Comparison of ENCODE assay signal across 12 mouse cellular contexts in genomic region chr6:138583314-138583713, GRCm38 (mm10). TPM values are rescaled to one million over a fixed set of nuclear protein-coding genes. Genes with fewer than 3 reads are reported as not detected.
DNase-seq lines count a peak whose midpoint lies in the region.
"Had no signal": no experiment of that assay in that cellular context is flagged by ENCODE, and none has a peak within 500 bp of the region (broad histone marks: within the 10 kb centered on the region; RNA-seq: fewer than 3 reads in every experiment).

No protein-coding gene starts in this region.

- DNase-seq in adrenal gland, postnatal 10 days = peak; percentile 25
- no peak for DNase-seq in adrenal gland, adult 2 months
- DNase-seq in kidney, adult 9 months = peak; percentile 6
- no peak for DNase-seq in kidney, adult 8-10 months
- peak; percentile 19 for DNase-seq in R1 (ENCODE audit: low read depth, low spot score)
- DNase-seq in kidney, postnatal 4 days = peak; percentile 65 to 72
- DNase-seq in thymus, postnatal 25 days = no peak
- DNase-seq in frontal cortex, adult 2 months (ENCODE audit: extremely low spot score in 1 of 2, low spot score in 1 of 2) = no peak
- DNase-seq: heart, adult 11 months; spleen, adult 18-20 months had no signal

RNA-seq across cellular contexts. Expression of gene Lmo3, which starts 1.5 kb away (rescaled TPM):
- total RNA-seq in adrenal gland, postnatal 10 days (2021) = under 1 TPM; 0.91 to 0.99 TPM
- 1 to 10 TPM in 1 of 2 experiments, under 1 TPM in 1; 0.66 to 2.0 TPM for total RNA-seq in adrenal gland, adult 2 months (2021)
- 0.13 and 0.39 TPM in 2 replicates for polyA plus RNA-seq in adrenal gland, adult 2 months (2012; rRNA removed)
- polyA plus RNA-seq in frontal cortex, adult 2 months (2012; rRNA removed) = 98.8 and 145 TPM in 2 replicates
- polyA plus RNA-seq: erythroblast, embryonic 14.5 days; Patski had no signal

Comparison
In these comparisons a context has a peak if more than half of its experiments do, and no peak if none do; other contexts are left out.
1. DNase-seq: peak in adrenal gland, postnatal 10 days (single experiment), kidney, adult 9 months (single experiment), R1 (single experiment) and kidney, postnatal 4 days (2 of 2); none in adrenal gland, adult 2 months (single experiment), kidney, adult 8-10 months (0 of 2), thymus, postnatal 25 days (single experiment) and frontal cortex, adult 2 months (0 of 2).